Mouse (Mus musculus) erythroblast, embryonic 14.5 days (primary cell): Measurements from ENCODE around the gene Cnih3.

Experiments used
- GATA1 ChIP-seq: IDR thresholded peaks from 2 replicates; pipeline ENCODE4 v1.6.1; 2012; ENCODE audit warnings: low read length, inconsistent platforms, mixed read lengths
- TAL1 ChIP-seq: IDR thresholded peaks from 3 replicates; pipeline ENCODE4 v1.6.1; 2012; ENCODE audit warnings: low read length, inconsistent platforms, mixed read lengths

DNA sequence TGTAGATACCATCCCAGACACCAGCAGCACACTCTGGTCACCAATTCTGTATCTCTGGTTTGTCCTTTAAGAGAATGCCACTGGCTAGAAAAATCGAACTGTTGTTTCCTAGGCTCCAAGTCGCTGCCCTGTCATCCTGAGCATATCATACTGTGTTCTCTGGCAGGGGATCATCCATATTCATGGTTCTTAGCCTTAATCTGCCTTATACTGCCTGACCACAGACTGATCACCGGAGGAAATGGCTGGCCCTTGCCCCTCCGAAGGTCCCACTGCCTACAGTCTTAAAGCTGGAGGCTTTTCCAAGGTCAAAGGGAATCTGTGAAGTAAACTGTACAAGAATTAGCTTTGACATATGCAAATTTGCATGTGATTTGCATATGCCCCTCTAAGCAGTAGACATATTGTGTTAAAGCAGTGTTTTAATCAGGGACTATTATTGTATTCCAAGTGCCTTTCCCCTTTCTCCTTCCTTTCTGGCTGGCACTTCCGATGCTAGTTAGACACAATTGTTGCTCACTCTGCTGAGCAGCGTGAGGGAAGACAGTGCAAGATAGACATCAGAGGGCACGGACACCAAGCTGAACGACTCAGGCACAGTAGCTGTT is 58.3 kb downstream of the Cnih3 start:
- TF ChIP-seq TAL1 (no peak), GATA1 (no peak)
